Mouse (Mus musculus) T-helper 2 cell (primary cell): Measurements from ENCODE around the gene Il13.

Source experiments
- in situ Hi-C: fragments of 300-600 bp; cut with MboI, MseI; formaldehyde crosslinking; loops from one replicate; pipeline ENCODE4 v1.15.1; 2025; ENCODE audit warnings: high pct_unique_total_duplicates

Gene Il13

GRCm38 (mm10) chr11:53632122-53632733, 2.3 kb downstream of the Il13 start:
- in situ Hi-C loops, result no loop called here

GRCm38 (mm10) chr11:53627859-53628258, 6.6 kb downstream of the Il13 start:
- in situ Hi-C loops, result no loop called here

GRCm38 (mm10) chr11:53626802-53627373, 7.6 kb downstream of the Il13 start:
- in situ Hi-C loops, result no loop called here

- in situ Hi-C loops, result loop anchor here (5.0 kb wide), 1 partner anchor 37 kb away; no protein-coding TSS in a partner anchor
These were observed 10.4 kb downstream of the Il13 start for GRCm38 (mm10) chr11:53624124-53624523.

- in situ Hi-C loops, result loop anchor here (5.0 kb wide), 1 partner anchor 36 kb away; no protein-coding TSS in a partner anchor
These were observed 10.9 kb downstream of the Il13 start for GRCm38 (mm10) chr11:53623573-53623972.

- in situ Hi-C loops, result loop anchor here (5.0 kb wide), 1 partner anchor 35 kb away; no protein-coding TSS in a partner anchor
These were observed 12.1 kb downstream of the Il13 start for GRCm38 (mm10) chr11:53622440-53622806.

- in situ Hi-C loops, result loop anchor here (5.0 kb wide), 1 partner anchor 35 kb away; no protein-coding TSS in a partner anchor
These were observed 12.7 kb downstream of the Il13 start for GRCm38 (mm10) chr11:53621582-53622439.

GRCm38 (mm10) chr11:53620094-53620493, 14.4 kb downstream of the Il13 start:
- in situ Hi-C loops, result loop anchor here (5.0 kb wide), 1 partner anchor 33 kb away; no protein-coding TSS in a partner anchor

GRCm38 (mm10) chr11:53619428-53619827, 15.1 kb downstream of the Il13 start:
- in situ Hi-C loops, result no loop called here

- in situ Hi-C loops, result no loop called here
These were observed 15.8 kb downstream of the Il13 start, which contains the start of gene Il4 for GRCm38 (mm10) chr11:53618619-53619198. TSS of gene Il4 (minus strand) at chr11:53618669.

- in situ Hi-C loops, result no loop called here
These were observed 16.9 kb downstream of the Il13 start for GRCm38 (mm10) chr11:53617562-53618109.

- in situ Hi-C loops, result no loop called here
These were observed 17.5 kb downstream of the Il13 start for GRCm38 (mm10) chr11:53616748-53617558.

GRCm38 (mm10) chr11:53615575-53615974, 18.9 kb downstream of the Il13 start:
- in situ Hi-C loops, result no loop called here

GRCm38 (mm10) chr11:53615172-53615571, 19.3 kb downstream of the Il13 start:
- in situ Hi-C loops, result no loop called here

- in situ Hi-C loops, result no loop called here
These were observed 24.8 kb downstream of the Il13 start for GRCm38 (mm10) chr11:53609672-53610071.

- in situ Hi-C loops, result no loop called here
These were observed 25.3 kb downstream of the Il13 start for GRCm38 (mm10) chr11:53609231-53609630.

- in situ Hi-C loops, result no loop called here
These were observed 28.9 kb downstream of the Il13 start for GRCm38 (mm10) chr11:53605609-53606008.

- in situ Hi-C loops, result no loop called here
These were observed 29.5 kb downstream of the Il13 start for GRCm38 (mm10) chr11:53604983-53605382.

GRCm38 (mm10) chr11:53591116-53591515, 43.4 kb downstream of the Il13 start:
- in situ Hi-C loops, result no loop called here

GRCm38 (mm10) chr11:53590368-53590768, 44.1 kb downstream of the Il13 start:
- in situ Hi-C loops, result no loop called here

- in situ Hi-C loops, result loop anchor here (5.0 to 10.0 kb wide), 2 partner anchors 34 to 147 kb away; no protein-coding TSS in a partner anchor
These were observed 46.2 kb downstream of the Il13 start for GRCm38 (mm10) chr11:53588279-53588678.
